Comparison of ENCODE assay signal across 12 mouse cellular contexts in genomic region chr5:98018162-98018561, GRCm38 (mm10). TPM values are rescaled to one million over a fixed set of nuclear protein-coding genes. Genes with fewer than 3 reads are reported as not detected.
DNase-seq lines count a peak whose midpoint lies in the region; TF ChIP-seq lines count a peak whose summit lies in the region.
"Had no signal": no experiment of that assay in that cellular context is flagged by ENCODE, and none has a peak within 500 bp of the region (broad histone marks: within the 10 kb centered on the region; RNA-seq: fewer than 3 reads in every experiment).

No protein-coding gene starts in this region.

- TF ChIP-seq CTCF in bone marrow macrophage, adult 2 months (IDR thresholded peaks at IDR 0.05; ENCODE audit: low read depth, low read length): no peak

- peaks cover 23% of the 10 kb centered on the region for H3K4me1 ChIP-seq in bone marrow macrophage, adult 2 months (ENCODE audit: control insufficient read depth, insufficient read depth, low read length)
- H3K4me1 ChIP-seq: hindbrain, embryonic 12.5 days had no signal

- intact Hi-C loops in left cerebral cortex, postnatal 10 days (cut with DNase I): no loop called here

- TF ChIP-seq POLR2A in bone marrow macrophage, adult 2 months (IDR thresholded peaks at IDR 0.05; ENCODE audit: borderline replicate concordance, low read depth, low read length): no peak

- H3K27ac ChIP-seq in bone marrow macrophage, adult 2 months (ENCODE audit: insufficient read depth, low read depth, low read length): peak overlapping the region; percentile 72
- H3K27ac ChIP-seq: hindbrain, embryonic 12.5 days; midbrain, embryonic 12.5 days had no signal

- DNase-seq in spleen, postnatal 36 days (ENCODE audit: low spot score in 2 of 2): peak; percentile 76 to 81
- DNase-seq in spleen, postnatal 14 days (ENCODE audit: low spot score in 2 of 2): no peak
- DNase-seq in naive thymus-derived CD4-positive, alpha-beta T cell, adult 2 months (ENCODE audit: low read depth): peak; percentile 77
- DNase-seq in left cerebral cortex, postnatal 10 days (ENCODE audit: extremely low spot score in 1 of 2, low spot score in 2 of 2): no peak
- DNase-seq in kidney, postnatal 36 days: no peak
- DNase-seq in left cerebral cortex, adult 18-20 months (ENCODE audit: low spot score in 2 of 2): no peak
- DNase-seq: adrenal gland, postnatal 10 days; cerebellum, adult 2 months; kidney, adult 8-10 months had no signal

- no peak overlapping the region for H3K4me3 ChIP-seq in bone marrow macrophage, adult 2 months (ENCODE audit: insufficient read depth, low read length)
- H3K4me3 ChIP-seq: hindbrain, embryonic 12.5 days; midbrain, embryonic 12.5 days had no signal

RNA-seq across cellular contexts. Expression of gene Antxr2, which starts 12.7 kb away (rescaled TPM):
- polyA plus RNA-seq in bone marrow macrophage, adult 2 months (2012; ENCODE audit: insufficient read depth, insufficient read length, missing spikeins): 35.8 and 42.0 TPM in 2 replicates
- total RNA-seq in left cerebral cortex, postnatal 10 days (2021): 1 to 10 TPM; 2.7 to 3.2 TPM
- total RNA-seq in left cerebral cortex, adult 18-20 months (2021): 1 to 10 TPM; 1.2 to 1.7 TPM

Comparison
In these comparisons a context has a peak if more than half of its experiments do, and no peak if none do; other contexts are left out.
1. DNase-seq: peak in spleen, postnatal 36 days (2 of 2) and naive thymus-derived CD4-positive, alpha-beta T cell, adult 2 months (single experiment); none in spleen, postnatal 14 days (0 of 2), left cerebral cortex, postnatal 10 days (0 of 2), kidney, postnatal 36 days (0 of 2) and left cerebral cortex, adult 18-20 months (0 of 2).